Mouse (Mus musculus) yolk sac, embryonic 10.5 days (tissue): ENCODE data around the gene Nmur1.
A peak's percentile ranks its signal among the peaks of the same experiment; 100 is the strongest.

Experiments
- DNase-seq: peaks from one replicate; pipeline ENCODE4 v3.0.0-alpha.2; 2017; ENCODE audit warnings: low spot score

Nmur1 gene

GRCm38 (mm10) chr1:86426128-86426527 is at the start of gene Nmur1, which contains the start of gene Tex44:
Gene Nmur1 (minus strand): TSS chr1:86426228.
Gene Tex44 (plus strand): TSS chr1:86426329.
- no peak for DNase-seq

GRCm38 (mm10) chr1:86473109-86473760 is 47.2 kb upstream of the Nmur1 start:
- no peak for DNase-seq

- DNase-seq = peak; percentile 81
Measured at GRCm38 (mm10) chr1:86472197-86472952, 46.3 kb upstream of the Nmur1 start.

- peak; percentile 34 for DNase-seq
Measured at GRCm38 (mm10) chr1:86471504-86471961, 45.5 kb upstream of the Nmur1 start.

- peak; percentile 88 for DNase-seq
Measured at GRCm38 (mm10) chr1:86470519-86471181, 44.6 kb upstream of the Nmur1 start.

GRCm38 (mm10) chr1:86469876-86470275 is 43.8 kb upstream of the Nmur1 start:
- no peak for DNase-seq

- no peak for DNase-seq
Measured at GRCm38 (mm10) chr1:86467416-86467815, 41.4 kb upstream of the Nmur1 start.

GRCm38 (mm10) chr1:86464875-86465224 is 38.8 kb upstream of the Nmur1 start:
- DNase-seq = no peak

GRCm38 (mm10) chr1:86464223-86464874 is 38.3 kb upstream of the Nmur1 start:
- no peak for DNase-seq

GRCm38 (mm10) chr1:86459371-86459770 is 33.3 kb upstream of the Nmur1 start:
- DNase-seq = no peak

- no peak for DNase-seq
Measured at GRCm38 (mm10) chr1:86456892-86457581, 31.0 kb upstream of the Nmur1 start.

- DNase-seq = no peak
Measured at GRCm38 (mm10) chr1:86452713-86453112, 26.7 kb upstream of the Nmur1 start.

GRCm38 (mm10) chr1:86449966-86450365 is 23.9 kb upstream of the Nmur1 start:
- DNase-seq = no peak

GRCm38 (mm10) chr1:86448272-86448671 is 22.2 kb upstream of the Nmur1 start:
- no peak for DNase-seq

GRCm38 (mm10) chr1:86447596-86448171 is 21.7 kb upstream of the Nmur1 start:
- no peak for DNase-seq

- DNase-seq = no peak
Measured at GRCm38 (mm10) chr1:86443386-86444172, 17.6 kb upstream of the Nmur1 start.

- no peak for DNase-seq
Measured at GRCm38 (mm10) chr1:86442832-86443231, 16.8 kb upstream of the Nmur1 start.

GRCm38 (mm10) chr1:86441980-86442831 is 16.2 kb upstream of the Nmur1 start:
- peak; percentile 78 for DNase-seq

GRCm38 (mm10) chr1:86441724-86441979 is 15.6 kb upstream of the Nmur1 start:
- DNase-seq = no peak
